ENCODE assay signal across 7 mouse cellular contexts in the genomic region with DNA sequence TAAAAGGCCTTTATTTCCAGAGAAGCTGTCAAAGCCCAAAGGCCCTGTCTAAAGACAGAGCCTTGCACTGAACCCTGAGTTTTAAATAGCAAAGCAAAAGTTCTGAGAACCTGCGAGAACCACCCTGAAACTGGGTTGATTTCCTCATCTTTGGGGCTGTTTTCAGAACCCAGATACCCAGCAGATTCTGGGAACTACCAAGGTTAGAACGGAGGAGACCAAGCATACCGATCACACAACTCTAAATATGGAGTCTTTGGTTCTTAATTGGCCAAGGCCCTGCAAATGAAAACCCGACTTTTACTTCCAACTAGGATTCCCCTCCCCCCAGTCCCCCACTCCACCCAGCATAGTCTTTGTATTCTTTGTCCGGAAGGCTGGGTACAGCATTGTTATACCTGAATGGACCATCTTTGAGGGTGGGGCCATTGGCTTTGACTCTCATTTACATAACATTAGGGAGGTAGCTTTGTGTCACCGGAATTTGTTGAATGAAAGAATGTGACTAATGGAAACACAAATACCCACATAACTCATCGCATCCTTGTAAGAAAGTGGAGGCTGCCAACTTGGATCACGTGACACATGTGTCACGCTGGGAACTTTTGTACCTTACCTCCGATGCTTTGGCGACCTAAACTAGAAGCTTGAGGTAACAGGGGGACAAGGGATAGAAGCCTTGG.
DNase-seq lines count a peak whose midpoint lies in the region; ATAC-seq and TF ChIP-seq lines count a peak whose summit lies in the region.

No protein-coding gene starts in this region.

- no peaks in the 10 kb centered on the region; the same call in none of the 2 replicates for H3K4me1 ChIP-seq in spleen, adult 2 months (ENCODE audit: control insufficient read depth, insufficient read depth, insufficient read length)
- peaks cover 20% of the 10 kb centered on the region; the same call in 1 of the 2 replicates for H3K4me1 ChIP-seq in embryonic fibroblast, embryonic 13.5 days (ENCODE audit: control insufficient read depth, insufficient read depth, low read length)
- H3K4me1 ChIP-seq in liver, embryonic 12.5 days = peaks cover 19% of the 10 kb centered on the region

- TF ChIP-seq CTCF in spleen, adult 2 months (IDR thresholded peaks at IDR 0.05; ENCODE audit: extremely low read depth, insufficient read depth, insufficient read length, insufficient replicate concordance) = no peak
- TF ChIP-seq CTCF in embryonic fibroblast, embryonic 13.5 days (IDR thresholded peaks at IDR 0.05; ENCODE audit: borderline replicate concordance, insufficient read depth, low read length) = no peak

- H3K4me3 ChIP-seq in spleen, adult 2 months (ENCODE audit: extremely low read depth, insufficient read depth, insufficient read length) = no peak overlapping the region
- H3K4me3 ChIP-seq in embryonic fibroblast, embryonic 13.5 days (ENCODE audit: insufficient read depth, low read length) = no peak overlapping the region
- no peak overlapping the region for H3K4me3 ChIP-seq in liver, embryonic 12.5 days

- TF ChIP-seq POLR2A in spleen, adult 2 months (IDR thresholded peaks at IDR 0.05; ENCODE audit: low read depth, low read length) = no peak
- no peak for TF ChIP-seq POLR2A in embryonic fibroblast, embryonic 13.5 days (IDR thresholded peaks at IDR 0.05; ENCODE audit: low read depth, low read length)

- ATAC-seq in liver, embryonic 12.5 days = no peak

- H3K36me3 ChIP-seq in spleen, adult 2 months (ENCODE audit: control insufficient read depth, insufficient read depth, low read length) = peaks cover 6% of the 10 kb centered on the region; the same call in 1 of the 2 replicates
- H3K36me3 ChIP-seq in liver, embryonic 12.5 days = 0 out of 2 replicates have a peak, but pooled peaks cover 8% of the 10 kb centered on the region

- no peaks in the 10 kb centered on the region for H3K9me3 ChIP-seq in liver, embryonic 12.5 days (replicated peaks)

- H3K9ac ChIP-seq in liver, embryonic 12.5 days = no peak overlapping the region

- 83% methylated on average over 11 of the region's 11 CpGs for WGBS in spleen, adult 2 months
- 71% methylated on average over 11 of the region's 11 CpGs for WGBS in liver, embryonic 12.5 days (ENCODE audit: insufficient replicate concordance)

- H3K4me2 ChIP-seq in liver, embryonic 12.5 days = peak overlapping the region; percentile 59; the same call in 1 of the 2 replicates

- peak overlapping the region; percentile 59; the same call in 1 of the 2 replicates for H3K27ac ChIP-seq in spleen, adult 2 months (ENCODE audit: insufficient read depth, low read length)
- H3K27ac ChIP-seq in embryonic fibroblast, embryonic 13.5 days (ENCODE audit: insufficient read depth, low read length) = peak overlapping the region; percentile 94
- H3K27ac ChIP-seq in liver, embryonic 12.5 days = peak overlapping the region; percentile 70

- DNase-seq in spleen, adult 2 months (ENCODE audit: low read depth in 1 of 2, low spot score in 2 of 2) = no peak
- DNase-seq in spleen, postnatal 14 days (ENCODE audit: low spot score in 2 of 2) = no peak
- DNase-seq in thymus, postnatal 36 days = no peak
- no peak for DNase-seq in urinary bladder, postnatal 36 days (ENCODE audit: low spot score in 2 of 2)
- no peak for DNase-seq in thymus, postnatal 4 days

- no peaks in the 10 kb centered on the region for H3K27me3 ChIP-seq in spleen, adult 2 months (ENCODE audit: control insufficient read depth, insufficient read depth, low read length)
- peaks cover 5% of the 10 kb centered on the region for H3K27me3 ChIP-seq in liver, embryonic 12.5 days (replicated peaks)
